Mouse (Mus musculus) heart, embryonic 10.5 days (tissue): ENCODE measurements around the gene Olfr193. TPM values are rescaled to one million over a fixed set of nuclear protein-coding genes. Genes with fewer than 3 reads are reported as not detected.
"Not testable (repeated sequence)": the region's sequence is repeated elsewhere in the genome, so short reads cannot be mapped to it uniquely, and the experiment has no call there.

Experiments used
- DNase-seq: peaks from one replicate; pipeline ENCODE4 v3.0.0-alpha.2; 2017; ENCODE audit warnings: low spot score
- H3K27ac ChIP-seq: fragments of 300-500 bp; sonication (generic); 2 replicates; pipeline ENCODE4 v1.5.1; 2016; ENCODE audit warnings: mild to moderate bottlenecking
- H3K27me3 ChIP-seq: fragments of 300-500 bp; sonication (generic); 2 replicates; pipeline ENCODE4 v1.6.1; 2016; ENCODE audit warnings: mild to moderate bottlenecking; ENCODE audit not compliant: poor library complexity, insufficient read depth, severe bottlenecking
- H3K36me3 ChIP-seq: fragments of 300-500 bp; sonication (generic); 2 replicates; pipeline ENCODE4 v1.6.1; 2016; ENCODE audit warnings: mild to moderate bottlenecking, moderate library complexity
- H3K4me1 ChIP-seq: fragments of 300-500 bp; sonication (generic); 2 replicates; pipeline ENCODE4 v1.6.1; 2016; ENCODE audit warnings: mild to moderate bottlenecking
- H3K4me3 ChIP-seq: fragments of 300-500 bp; sonication (generic); 2 replicates; pipeline ENCODE4 v1.5.1; 2016; ENCODE audit warnings: mild to moderate bottlenecking, moderate library complexity
- H3K9me3 ChIP-seq: fragments of 300-500 bp; sonication (generic); 2 replicates; pipeline ENCODE4 v1.6.1; 2016; ENCODE audit warnings: mild to moderate bottlenecking, moderate library complexity
- WGBS: fragments of 180-500 bp; shearing (Covaris S2); methylation state at CpG from one replicate; pipeline ENCODE4 v1.1.7; 2016; 5-methylcytosine and 5-hydroxymethylcytosine counted together
- polyA plus RNA-seq: library from polyadenylated mRNA; unstranded; fragments of >200 nt; fragmentation: Nextera tagmentation; extraction: Ambion mirVana; gene quantifications from 2 replicates; pipeline ENCODE4 v1.2.1, GENCODE M21; 2016

Gene Olfr193
- polyA plus RNA-seq = not detected in 2 replicates

DNA sequence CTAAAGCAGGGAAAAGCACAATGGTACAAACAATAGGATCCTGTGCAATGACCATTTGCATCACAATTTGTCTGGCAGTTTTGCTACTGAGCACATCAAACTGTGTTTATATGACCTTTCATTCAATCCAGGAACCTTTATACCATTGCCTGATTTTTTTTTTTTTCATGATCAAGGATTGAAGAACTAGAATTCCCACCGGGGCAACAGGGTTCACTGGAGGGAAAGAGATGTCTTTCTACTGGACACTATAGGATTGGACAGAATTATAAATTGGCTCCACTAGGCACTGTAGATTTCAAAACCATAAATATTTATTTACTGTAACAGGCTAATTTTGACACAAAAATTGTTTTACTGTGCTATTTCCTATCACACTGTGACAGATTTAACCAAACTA, at the start of gene Olfr193:
Gene Olfr193, minus strand, starts transcription at position 101 of the 400 bp plus-strand sequence.
- no peak for DNase-seq
- 76% methylated on average over 1 of the region's 1 CpGs for WGBS
- Histone ChIP-seq H3K9me3 (peaks cover 8% of the 10 kb centered on the region; the same call in 1 of the 2 replicates), H3K36me3 (no peaks in the 10 kb centered on the region), H3K27me3 (no peaks in the 10 kb centered on the region), H3K4me1 (no peaks in the 10 kb centered on the region), H3K4me3 (no peak within 1 kb of the TSS), H3K27ac (no peak within 1 kb of the TSS)

DNA sequence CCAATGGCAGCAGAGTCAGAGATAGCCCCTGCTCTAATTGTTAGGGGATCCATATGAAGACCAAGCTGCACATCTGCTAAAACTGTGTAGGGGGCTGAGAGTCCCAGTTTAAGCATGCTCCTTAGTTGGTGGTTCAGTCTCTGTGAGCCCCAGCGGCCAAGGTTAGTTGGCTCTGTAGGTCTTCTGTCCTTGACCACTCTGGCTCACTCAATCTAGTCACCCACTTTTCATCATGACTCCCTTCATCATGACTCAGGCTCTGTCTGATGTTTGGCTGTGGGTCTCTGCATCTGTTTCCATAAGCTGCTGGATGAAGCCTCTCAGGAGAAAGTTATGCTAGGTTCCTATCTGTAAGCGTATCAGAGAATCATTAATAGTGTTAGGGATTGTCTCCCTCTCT, 40.3 kb upstream of the Olfr193 start:
- Histone ChIP-seq H3K4me1 (no peaks in the 10 kb centered on the region), H3K4me3 (no peak overlapping the region), H3K9me3 (no peaks in the 10 kb centered on the region), H3K27ac (no peak overlapping the region), H3K27me3 (no peaks in the 10 kb centered on the region), H3K36me3 (no peaks in the 10 kb centered on the region)
- no peak for DNase-seq
- 85% methylated on average over 2 of the region's 2 CpGs for WGBS

DNA sequence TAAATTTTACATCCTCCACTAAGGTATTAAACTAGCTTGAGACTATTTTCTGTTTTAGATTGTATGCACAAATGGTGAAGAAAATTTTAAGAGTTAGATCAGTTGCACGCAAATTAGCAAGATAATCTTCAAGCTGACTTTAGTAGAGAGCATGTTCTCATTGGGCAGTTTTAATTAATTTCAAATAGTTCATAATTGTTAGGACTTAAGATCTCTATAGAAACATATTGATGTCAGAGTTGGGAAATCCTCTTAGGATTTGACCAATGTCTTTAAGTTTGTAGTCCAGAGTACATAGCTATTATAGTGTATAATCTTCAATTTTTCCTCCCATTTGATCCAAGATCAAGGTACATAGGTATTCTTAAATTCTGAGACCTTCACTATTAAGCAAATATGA, 35.1 kb upstream of the Olfr193 start, which contains the start of gene Olfr195:
Gene Olfr195, plus strand, starts transcription at position 301 of the 400 bp plus-strand sequence.
- Histone ChIP-seq H3K4me3 (no peak within 1 kb of the TSS), H3K27me3 (no peaks in the 10 kb centered on the region), H3K36me3 (no peaks in the 10 kb centered on the region; the same call in 1 of the 2 replicates), H3K4me1 (no peaks in the 10 kb centered on the region), H3K27ac (no peak within 1 kb of the TSS), H3K9me3 (no peaks in the 10 kb centered on the region)
- DNase-seq = no peak
- 82% methylated on average over 1 of the region's 1 CpGs for WGBS

DNA sequence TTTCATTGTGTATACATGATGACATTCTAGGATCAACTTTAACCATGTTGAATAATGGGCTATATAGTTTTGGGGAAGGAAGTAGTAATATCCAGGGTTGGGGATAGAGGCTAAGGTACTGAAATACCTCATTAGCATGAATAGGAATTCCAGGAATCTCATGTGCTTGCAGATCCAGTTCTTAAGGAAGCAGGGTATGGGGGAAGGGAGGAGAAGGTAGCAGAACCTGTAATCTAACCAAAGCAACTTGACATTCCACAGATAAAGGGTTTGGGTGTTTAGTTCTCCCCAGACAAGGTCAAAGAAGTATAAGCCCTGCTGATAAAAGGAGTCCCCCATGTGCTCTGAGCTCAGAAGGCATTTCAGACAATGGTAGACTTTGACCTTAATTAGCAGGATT, 29.4 kb upstream of the Olfr193 start:
- no peak for DNase-seq
- Histone ChIP-seq H3K27ac (no peak overlapping the region), H3K27me3 (no peaks in the 10 kb centered on the region)

DNA sequence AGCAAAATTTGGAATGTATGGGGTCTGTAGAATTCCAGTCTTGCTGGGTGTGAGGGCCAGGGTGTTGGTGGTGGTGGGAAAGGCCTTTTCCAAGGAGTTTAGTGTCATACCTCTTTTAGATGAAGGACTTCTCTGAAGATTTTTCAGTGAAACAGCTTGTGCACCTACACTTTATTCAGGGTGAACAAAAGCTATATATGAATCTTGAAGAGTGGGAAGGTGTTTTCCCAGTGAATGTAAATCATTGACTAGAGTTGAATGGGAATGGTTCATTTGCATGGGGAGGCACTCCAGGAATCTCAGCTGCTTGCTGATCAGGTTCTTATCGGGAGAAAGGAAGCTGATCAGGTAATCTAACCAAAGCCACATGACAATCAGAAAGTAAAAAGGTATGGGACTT, 19.1 kb upstream of the Olfr193 start:
- no peaks in the 10 kb centered on the region for H3K4me1 ChIP-seq
- H3K9me3 ChIP-seq = 0 out of 2 replicates have a peak, but pooled peaks cover 5% of the 10 kb centered on the region
- H3K27ac ChIP-seq = no peak overlapping the region
- H3K4me3 ChIP-seq = no peak overlapping the region
- H3K27me3 ChIP-seq = no peaks in the 10 kb centered on the region
- WGBS = 73% methylated on average over 1 of the region's 1 CpGs
- DNase-seq = no peak
- no peaks in the 10 kb centered on the region for H3K36me3 ChIP-seq

More for the DNA sequence above, 29.4 kb upstream of the Olfr193 start:
- no peak overlapping the region for H3K4me3 ChIP-seq
- H3K4me1 ChIP-seq = no peaks in the 10 kb centered on the region
- no peaks in the 10 kb centered on the region for H3K9me3 ChIP-seq
- no peaks in the 10 kb centered on the region; the same call in 1 of the 2 replicates for H3K36me3 ChIP-seq

DNA sequence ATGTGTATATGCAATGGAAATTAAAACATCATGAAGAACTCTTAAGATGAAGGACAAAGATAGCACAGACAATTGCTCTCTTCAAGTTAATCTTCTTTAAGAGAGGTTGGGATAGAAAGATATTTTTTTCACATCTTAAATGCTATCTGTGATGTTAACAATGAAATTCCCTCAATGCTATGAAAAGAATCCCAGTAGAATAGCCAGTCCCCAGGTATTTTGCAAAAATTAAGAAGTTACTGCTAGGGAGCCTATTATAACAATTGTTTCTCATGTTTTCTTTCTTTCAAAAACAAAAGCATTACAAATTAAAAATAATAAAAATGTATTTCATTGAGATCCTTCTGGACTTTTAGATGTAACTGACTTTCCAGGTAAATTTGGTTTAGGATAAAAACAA, 9.3 kb upstream of the Olfr193 start, which contains the start of gene Olfr194:
Gene Olfr194, minus strand, starts transcription at position 101 of the 400 bp plus-strand sequence.
- Histone ChIP-seq H3K4me3 (no peak within 1 kb of the TSS), H3K4me1 (no peaks in the 10 kb centered on the region), H3K36me3 (no peaks in the 10 kb centered on the region), H3K27ac (no peak within 1 kb of the TSS), H3K9me3 (peaks cover 4% of the 10 kb centered on the region; the same call in 1 of the 2 replicates), H3K27me3 (no peaks in the 10 kb centered on the region)
- no peak for DNase-seq

DNA sequence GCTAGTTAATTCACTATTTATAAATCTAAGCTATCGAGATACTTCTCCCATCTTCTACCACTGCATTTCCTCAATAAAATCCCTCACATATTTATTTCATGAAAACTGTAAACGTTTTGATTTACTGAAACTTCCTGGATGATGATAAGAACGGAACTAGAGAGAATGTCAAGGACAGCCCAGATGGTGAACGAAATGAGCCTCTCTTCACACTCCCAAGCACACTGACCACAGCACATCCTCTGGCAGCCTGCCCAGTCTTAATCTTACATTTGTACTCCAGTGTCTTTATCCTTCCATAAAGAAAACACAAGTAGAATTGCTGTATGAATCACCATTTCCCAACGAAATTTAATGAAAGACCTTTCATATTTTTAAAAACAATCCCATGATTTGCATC, 3.2 kb downstream of the Olfr193 start:
- not testable (repeated sequence) for DNase-seq, H3K27ac ChIP-seq, H3K9me3 ChIP-seq, H3K36me3 ChIP-seq, H3K4me1 ChIP-seq, H3K4me3 ChIP-seq, H3K27me3 ChIP-seq
- WGBS = 50% methylated on average over 5 of the region's 5 CpGs

DNA sequence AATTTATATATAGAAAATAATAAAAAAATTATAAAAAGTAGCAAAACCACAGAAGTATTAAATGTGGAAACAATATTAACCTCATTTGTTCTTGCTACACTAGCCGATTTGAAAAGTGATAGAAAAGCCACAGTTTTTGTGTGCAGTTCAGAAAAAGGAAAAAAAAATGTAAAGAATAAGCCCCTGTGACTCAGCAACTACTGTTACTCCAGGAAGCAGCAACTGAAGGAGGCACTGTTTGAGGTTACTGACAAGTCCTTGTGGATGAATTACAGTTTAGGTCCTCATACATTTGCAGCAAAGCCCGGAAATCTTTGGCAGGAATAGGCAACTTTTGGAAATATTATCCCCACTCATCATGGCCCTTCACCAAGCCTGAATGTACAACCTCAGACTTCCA, 6.4 kb downstream of the Olfr193 start:
- Histone ChIP-seq H3K27me3 (no peaks in the 10 kb centered on the region), H3K36me3 (no peaks in the 10 kb centered on the region), H3K27ac (no peak overlapping the region), H3K4me3 (no peak overlapping the region), H3K4me1 (no peaks in the 10 kb centered on the region), H3K9me3 (no peaks in the 10 kb centered on the region)
- no peak for DNase-seq
- WGBS = 72% methylated on average over 2 of the region's 2 CpGs

GRCm38 (mm10) chr16:59089722-59090121, 22.0 kb downstream of the Olfr193 start, which contains the start of gene Olfr191:
Gene Olfr191 (minus strand): TSS chr16:59089822.
- not testable (repeated sequence) for H3K4me3 ChIP-seq, H3K27ac ChIP-seq, DNase-seq, H3K36me3 ChIP-seq, H3K4me1 ChIP-seq, H3K9me3 ChIP-seq, H3K27me3 ChIP-seq
- 56% methylated on average over 1 of the region's 1 CpGs for WGBS

DNA sequence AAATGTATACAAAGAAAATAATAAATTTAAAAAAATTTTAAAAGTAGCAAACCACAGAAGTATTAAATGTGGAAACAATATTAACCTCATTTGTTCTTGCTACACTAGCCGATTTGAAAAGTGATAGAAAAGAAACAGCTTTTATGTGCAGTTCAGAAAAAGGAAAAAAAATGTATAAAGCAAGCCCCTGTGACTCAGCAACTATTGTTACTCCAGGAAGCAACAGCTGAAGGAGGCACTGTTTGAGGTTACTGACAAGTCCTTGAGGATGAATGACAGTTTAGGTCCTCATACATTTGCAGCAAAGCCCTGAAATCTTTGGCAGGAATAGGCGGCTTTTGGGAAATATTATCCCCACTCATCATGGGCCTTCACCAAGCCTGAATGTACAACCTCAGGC, 30.6 kb downstream of the Olfr193 start:
- not testable (repeated sequence) for H3K9me3 ChIP-seq, DNase-seq, H3K36me3 ChIP-seq, H3K4me1 ChIP-seq, H3K4me3 ChIP-seq, H3K27me3 ChIP-seq, H3K27ac ChIP-seq
- 80% methylated on average over 2 of the region's 2 CpGs for WGBS

- no peaks in the 10 kb centered on the region for H3K9me3 ChIP-seq
- DNase-seq = no peak
- WGBS = 80% methylated on average over 5 of the region's 5 CpGs
- no peaks in the 10 kb centered on the region for H3K36me3 ChIP-seq
- H3K27ac ChIP-seq = no peak within 1 kb of the TSS
- no peaks in the 10 kb centered on the region for H3K27me3 ChIP-seq
- H3K4me3 ChIP-seq = no peak within 1 kb of the TSS
- H3K4me1 ChIP-seq = no peaks in the 10 kb centered on the region
Observed at GRCm38 (mm10) chr16:59077905-59078304, 33.8 kb downstream of the Olfr193 start, which contains the start of gene Olfr190. Gene Olfr190 (minus strand): TSS chr16:59078005.

DNA sequence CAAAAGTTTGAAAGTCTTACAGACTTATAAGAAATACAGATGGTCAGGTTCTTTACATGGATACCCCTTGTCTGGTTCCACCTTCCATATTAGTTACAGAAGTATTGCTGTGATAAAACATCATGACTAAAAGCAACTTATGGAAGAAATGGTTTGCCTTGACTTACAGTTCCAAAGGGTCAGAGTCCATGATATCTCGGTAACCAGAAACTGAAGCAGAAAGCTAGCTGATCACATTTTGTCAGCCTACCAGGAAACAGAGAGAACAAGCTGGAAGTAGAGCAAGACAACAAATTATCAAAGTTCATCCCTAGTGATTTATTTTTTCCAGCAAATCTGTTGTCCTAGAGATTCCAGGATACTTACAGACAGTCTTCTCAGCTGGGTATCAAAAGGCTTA, 38.2 kb downstream of the Olfr193 start:
- WGBS = 92% methylated on average over 1 of the region's 1 CpGs
- Histone ChIP-seq H3K4me1 (no peaks in the 10 kb centered on the region), H3K36me3 (no peaks in the 10 kb centered on the region), H3K27ac (no peak overlapping the region), H3K9me3 (no peaks in the 10 kb centered on the region), H3K4me3 (no peak overlapping the region), H3K27me3 (no peaks in the 10 kb centered on the region)
- no peak for DNase-seq

DNA sequence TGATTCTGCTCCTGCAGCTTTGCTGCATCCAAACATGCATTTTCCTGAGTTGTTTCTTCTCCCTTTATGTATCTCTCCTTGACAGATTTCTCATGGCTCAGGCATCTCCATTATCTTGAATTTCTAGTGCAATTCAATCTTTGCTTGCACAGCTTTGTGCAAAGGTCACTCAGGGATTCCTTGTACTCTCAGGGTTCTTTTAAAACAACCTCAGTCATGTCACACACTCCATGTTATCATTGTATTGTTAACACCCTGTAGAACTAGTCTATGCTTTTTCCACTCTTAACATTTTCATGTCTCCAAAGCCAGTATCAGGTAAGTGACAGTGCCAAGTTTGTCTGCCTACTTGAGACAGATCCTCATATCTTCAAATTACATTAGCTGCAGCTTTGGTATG, 39.9 kb downstream of the Olfr193 start:
- H3K36me3 ChIP-seq = no peaks in the 10 kb centered on the region
- no peak overlapping the region for H3K27ac ChIP-seq
- H3K4me3 ChIP-seq = no peak overlapping the region
- no peaks in the 10 kb centered on the region for H3K9me3 ChIP-seq
- H3K27me3 ChIP-seq = no peaks in the 10 kb centered on the region
- no peak for DNase-seq
- no peaks in the 10 kb centered on the region for H3K4me1 ChIP-seq

- WGBS = 62% methylated on average over 3 of the region's 3 CpGs
- not testable (repeated sequence) for DNase-seq
Observed at GRCm38 (mm10) chr16:59062411-59062810, 49.3 kb downstream of the Olfr193 start.

More at GRCm38 (mm10) chr16:59062411-59062810, 49.3 kb downstream of the Olfr193 start:
- H3K4me1 ChIP-seq, H3K9me3 ChIP-seq, H3K4me3 ChIP-seq, H3K27me3 ChIP-seq, H3K27ac ChIP-seq, H3K36me3 ChIP-seq: not testable (repeated sequence)
